Mouse (Mus musculus): ENCODE data around the gene Rin1.

DNA sequence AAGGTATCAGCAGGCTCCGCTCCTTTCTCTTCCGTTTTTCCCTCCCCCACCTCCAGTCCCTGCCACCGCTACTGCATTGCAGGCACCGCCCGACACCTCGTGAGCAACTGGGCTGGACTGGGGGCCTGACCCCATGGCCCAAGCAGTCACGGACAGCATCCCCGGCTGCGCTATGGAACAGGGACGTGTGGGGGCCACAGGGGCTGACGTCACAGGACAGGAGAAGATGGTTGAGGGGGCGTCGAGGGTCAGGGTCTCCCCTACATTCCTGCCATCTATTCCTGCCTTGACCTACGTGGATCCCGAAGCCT lies 34.5 kb downstream of the Rin1 start:
- TF ChIP-seq CTCF (IDR thresholded peaks at IDR 0.05; ENCODE audit: control insufficient read depth, insufficient read depth, insufficient replicate concordance, low read depth, low read length) (no peak), POLR2A (IDR thresholded peaks at IDR 0.05; ENCODE audit: control insufficient read depth, low read depth, low read length) (no peak)
